Mouse (Mus musculus) liver, embryonic 14.5 days (tissue): Measurements from ENCODE around the gene Bpifb2.

ENCODE experiments used
- CTCF ChIP-seq: IDR thresholded peaks from 2 replicates; pipeline ENCODE4 v1.5.1; 2016; ENCODE audit warnings: antibody characterized with exemption, low read depth, control low read depth
- EP300 ChIP-seq: IDR thresholded peaks from 2 replicates; pipeline ENCODE4 v1.6.1; 2016; ENCODE audit warnings: antibody characterized with exemption, low read depth

GRCm38 (mm10) chr2:153860715-153861114 is 14.1 kb upstream of the Bpifb2 start:
- TF ChIP-seq EP300 (no peak), CTCF (no peak)
